Mouse (Mus musculus) frontal cortex, postnatal 25 days (tissue): ENCODE measurements at regions not wholly inside any gene's neighbourhood (a gene's known extent, or its start where the extent isn't known, plus 50 kb on each side); places are given as distances from the start of the nearest gene placed in this dataset.

Source experiments
- DNase-seq, 2 experiments: peaks; one replicate each; pipeline ENCODE4 v3.0.0; 2022; ENCODE audit warnings: low spot score in 2 of 2

DNA sequence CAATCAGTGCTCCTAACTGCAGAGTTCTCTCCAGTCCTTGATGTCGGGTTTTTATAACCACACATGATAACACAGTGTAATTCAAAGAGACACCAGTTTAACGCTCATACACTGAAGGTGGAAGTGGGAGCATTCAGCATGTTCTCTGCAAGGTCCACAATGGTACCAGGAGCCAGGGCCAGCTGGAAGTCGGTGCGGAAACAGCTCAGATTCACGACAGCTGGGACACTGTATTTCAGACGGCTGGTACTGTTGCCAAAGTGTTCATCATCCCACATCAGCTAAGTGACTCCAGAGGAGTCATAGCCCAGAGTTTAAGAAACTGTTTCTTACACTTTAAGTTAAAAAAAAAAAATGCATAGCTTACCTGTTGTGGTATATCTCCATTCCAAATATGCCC is 391.2 kb downstream of the Cdh26 start:
- DNase-seq, result no peak

DNA sequence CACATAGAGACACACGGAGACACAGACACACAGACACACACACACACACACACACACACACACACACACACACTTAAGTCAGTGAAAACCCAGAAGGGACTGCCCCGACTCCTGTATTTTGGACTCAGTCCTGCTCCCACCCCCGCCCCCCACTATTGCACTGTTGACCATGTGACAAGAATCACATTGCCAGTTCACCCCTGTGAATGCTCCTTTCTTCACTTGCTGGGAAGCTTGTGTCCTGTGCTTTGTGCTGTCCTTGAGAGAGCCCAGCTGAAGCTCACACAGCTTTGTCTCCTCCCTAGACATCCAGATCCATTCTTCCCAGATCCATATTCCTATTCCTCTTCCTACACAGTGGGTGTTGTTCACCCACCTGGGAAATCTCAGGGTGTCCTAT is 400.0 kb downstream of the Cdh26 start:
- no peak for DNase-seq

DNA sequence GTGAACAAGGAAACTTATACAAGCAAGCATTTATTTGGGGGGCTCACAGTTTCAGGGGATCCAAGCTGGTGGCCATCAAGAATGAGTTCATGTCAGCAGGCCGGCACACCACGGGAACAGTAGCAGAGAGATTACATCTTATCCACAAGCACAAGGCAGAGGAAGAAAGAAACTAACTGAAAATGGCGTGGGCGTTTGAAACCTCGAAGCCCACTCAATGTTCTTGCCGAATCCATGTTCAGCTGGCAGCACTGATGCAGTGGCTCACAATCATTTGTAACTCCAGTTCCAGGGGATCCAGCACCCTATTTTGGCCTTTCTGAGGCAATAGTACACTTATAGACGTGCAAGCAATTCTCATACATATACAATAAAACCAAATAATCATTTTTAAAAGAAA is 404.7 kb downstream of the Cdh26 start:
- DNase-seq, result no peak

GRCm38 (mm10) chr2:178838571-178838970 is 408.2 kb downstream of the Cdh26 start:
- no peak for DNase-seq

DNA sequence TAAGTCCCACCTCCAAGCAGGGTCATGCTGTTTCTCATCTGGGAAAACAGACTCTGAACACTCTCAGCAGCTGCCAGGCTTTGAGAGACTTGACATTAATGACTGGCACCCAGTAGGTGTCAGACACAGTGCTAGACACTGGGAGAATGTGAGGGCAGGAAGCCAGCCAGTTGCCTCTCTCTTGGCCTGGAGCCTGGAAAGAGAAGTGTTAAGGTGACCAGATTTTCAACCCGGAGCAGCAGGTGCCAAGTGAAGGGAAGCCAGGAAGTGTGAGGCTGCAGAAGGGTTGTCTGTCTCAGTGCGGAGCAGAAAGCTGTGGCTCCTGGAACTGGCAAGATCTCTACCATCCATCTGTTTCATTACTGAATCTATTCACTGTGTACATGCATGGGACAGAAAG is 410.6 kb downstream of the Cdh26 start:
- DNase-seq, result peak in 1 of 2 experiments; percentile 8

- no peak for DNase-seq
Observed at GRCm38 (mm10) chr2:178842595-178842994, 412.3 kb downstream of the Cdh26 start.

DNA sequence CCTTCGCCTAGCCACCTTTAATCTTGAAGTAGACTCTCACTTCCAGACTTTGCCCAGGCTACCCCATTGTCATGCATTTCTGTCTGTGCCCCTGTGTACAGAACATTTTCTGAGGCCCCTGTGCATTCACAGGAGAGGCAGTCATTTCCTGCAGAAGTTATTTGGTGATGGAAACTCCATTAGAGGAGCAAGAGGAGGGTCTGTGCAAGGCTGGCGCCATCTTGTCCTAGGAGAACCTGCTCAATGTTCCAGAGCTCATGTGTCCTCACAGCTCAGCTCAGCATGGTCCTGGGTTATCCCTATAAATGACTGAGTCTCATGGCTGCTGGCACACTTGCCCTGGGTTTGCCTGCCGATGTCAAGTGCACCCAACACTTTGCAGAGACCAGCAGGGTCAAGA is 413.1 kb downstream of the Cdh26 start:
- DNase-seq, result no peak

GRCm38 (mm10) chr2:178844561-178844960 is 414.2 kb downstream of the Cdh26 start:
- no peak for DNase-seq

GRCm38 (mm10) chr2:178850320-178850719 is 420.0 kb downstream of the Cdh26 start:
- no peak for DNase-seq

- no peak for DNase-seq
Observed at GRCm38 (mm10) chr2:178850769-178851168, 420.4 kb downstream of the Cdh26 start.

- DNase-seq, result no peak
Observed at GRCm38 (mm10) chr2:178854012-178854411, 423.7 kb downstream of the Cdh26 start.

DNA sequence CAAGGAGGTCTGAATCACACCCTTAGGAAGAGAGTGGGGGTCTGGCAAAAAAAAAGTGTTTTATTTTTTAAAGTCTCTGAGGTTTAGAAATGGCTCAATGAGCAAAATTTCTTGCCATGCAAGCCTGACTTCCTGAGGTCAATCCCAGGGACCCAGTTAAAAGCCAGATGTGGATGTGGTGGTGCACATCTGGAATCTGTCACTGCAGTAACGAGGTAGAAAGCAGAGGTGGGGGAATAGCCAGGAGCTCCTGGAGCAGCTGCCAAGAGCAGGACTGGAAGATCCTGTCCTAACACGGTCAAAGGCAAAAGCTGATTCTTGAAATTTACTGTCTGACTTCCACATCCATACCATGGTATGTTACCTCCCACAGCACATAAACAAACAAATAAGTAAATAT is 424.4 kb downstream of the Cdh26 start:
- no peak for DNase-seq

DNA sequence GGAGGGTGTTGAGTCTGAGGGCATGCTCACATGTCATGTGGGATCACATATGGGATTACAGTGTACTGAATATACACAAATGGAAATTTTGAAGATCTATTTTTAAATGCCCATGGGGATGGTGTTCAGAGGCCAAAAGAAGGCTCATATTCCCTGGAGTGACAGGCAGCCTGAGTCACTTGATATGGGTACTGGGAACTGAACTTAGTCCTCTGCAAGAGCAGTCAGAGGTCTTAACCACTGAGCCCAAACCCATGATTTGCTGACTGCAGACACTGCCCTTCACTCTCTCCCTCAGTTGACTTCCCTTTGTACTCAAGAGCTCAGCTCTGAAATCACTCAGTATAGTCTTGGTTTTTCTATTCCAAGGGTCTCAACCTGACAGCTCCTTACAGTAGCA is 432.3 kb downstream of the Cdh26 start:
- no peak for DNase-seq

GRCm38 (mm10) chr2:178867086-178867485 is 436.8 kb downstream of the Cdh26 start:
- DNase-seq, result no peak

DNA sequence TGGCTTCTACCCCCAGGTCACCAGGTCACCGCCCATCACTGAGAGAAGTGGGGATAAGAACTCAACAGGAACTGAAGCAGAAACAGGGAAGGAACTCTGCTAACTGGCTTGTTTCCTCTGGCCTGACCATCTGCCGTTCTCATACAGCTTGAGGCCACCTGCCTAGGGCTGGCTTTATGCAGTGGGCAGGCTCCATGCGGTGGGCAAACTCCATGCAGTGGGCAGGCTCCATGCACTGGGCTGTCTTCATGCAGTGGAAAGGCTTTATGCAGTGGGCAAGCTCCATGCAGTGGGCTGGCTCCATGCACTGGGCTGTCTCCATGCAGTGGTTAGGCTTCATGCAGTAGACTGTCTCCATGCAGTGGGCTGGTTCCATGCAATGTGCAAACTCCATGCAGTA is 438.8 kb downstream of the Cdh26 start:
- no peak for DNase-seq

DNA sequence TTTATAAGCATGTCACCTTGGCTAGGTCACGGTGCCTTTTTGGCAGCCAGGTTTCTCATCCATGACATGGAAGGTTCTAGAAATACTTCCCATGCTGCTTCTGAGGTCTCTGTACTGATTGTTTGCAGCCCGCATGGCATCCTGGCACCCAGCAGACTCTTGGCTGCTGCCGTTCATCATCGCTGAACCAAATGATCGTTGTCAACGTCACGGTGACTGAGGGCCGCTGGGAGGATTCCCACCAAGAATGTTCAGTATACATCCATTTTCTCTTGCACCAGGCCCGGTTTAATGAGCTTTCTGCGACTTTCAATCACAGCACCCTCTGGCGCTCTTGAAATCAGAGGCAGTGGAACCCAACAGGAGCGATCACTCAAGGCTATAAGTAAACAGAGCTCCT is 448.1 kb downstream of the Cdh26 start:
- no peak for DNase-seq

- DNase-seq, result peak in 1 of 2 experiments; percentile 11
Observed at GRCm38 (mm10) chr2:178885686-178886085, 455.4 kb downstream of the Cdh26 start.

- DNase-seq, result no peak
Observed at GRCm38 (mm10) chr2:178888704-178889103, 458.4 kb downstream of the Cdh26 start.

DNA sequence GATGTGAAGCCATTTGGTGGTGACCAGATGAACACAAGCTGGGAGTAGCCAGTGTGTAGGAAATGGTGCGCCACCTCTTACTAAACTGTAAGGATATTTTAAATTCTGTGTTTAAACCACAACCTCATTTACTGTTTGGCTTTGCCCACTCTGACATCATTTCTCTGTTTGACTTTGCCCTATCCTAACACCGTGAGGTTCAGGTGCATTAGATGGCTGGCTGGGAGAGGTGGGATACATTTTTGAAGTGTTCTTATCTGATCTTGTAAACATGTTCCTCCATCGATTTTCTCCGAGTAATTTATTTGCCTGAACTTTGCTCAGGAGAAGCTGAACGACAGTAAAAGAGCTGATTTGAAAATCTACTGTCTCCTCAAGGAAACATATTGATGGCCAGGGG is 472.1 kb downstream of the Cdh26 start:
- DNase-seq, result no peak

DNA sequence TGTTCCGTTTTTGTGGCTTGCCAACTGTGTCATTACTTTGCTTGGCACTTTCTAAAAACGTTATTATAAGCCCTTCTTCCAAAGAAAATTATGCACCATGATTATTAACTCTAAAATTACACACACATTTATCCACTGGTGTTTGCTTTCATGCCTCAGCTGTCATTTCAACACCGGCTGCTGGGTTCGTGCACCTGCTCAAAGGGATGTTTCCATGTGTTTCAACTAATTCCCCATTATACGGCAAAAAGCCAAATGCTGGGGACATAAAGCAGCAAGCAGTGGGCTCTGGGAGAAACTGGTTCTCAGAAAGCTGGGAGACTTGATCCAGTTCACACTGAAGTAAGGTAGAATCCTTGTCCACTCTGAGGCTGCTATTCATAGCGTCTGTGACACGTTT is 479.0 kb downstream of the Cdh26 start:
- DNase-seq, result no peak

GRCm38 (mm10) chr2:178911646-178912045 is 481.3 kb downstream of the Cdh26 start:
- no peak for DNase-seq

- no peak for DNase-seq
Observed at GRCm38 (mm10) chr2:178916316-178917033, 486.1 kb downstream of the Cdh26 start.

- DNase-seq, result no peak
Observed at GRCm38 (mm10) chr2:178924456-178925115, 494.3 kb downstream of the Cdh26 start.
